Mouse (Mus musculus): Measurements from ENCODE around the gene Tbc1d30. TPM values are rescaled to one million over a fixed set of nuclear protein-coding genes. Genes with fewer than 3 reads are reported as not detected.

Gene Tbc1d30
- polyA plus RNA-seq, 1 experiment from 2014 or later = 1.4 TPM

- H3K9ac ChIP-seq (replicated peaks) = no peak overlapping the region
- peaks cover 17% of the 10 kb centered on the region; the same call in 1 of the 2 replicates for H3K4me1 ChIP-seq (ENCODE audit: insufficient read depth)
- H3K9me3 ChIP-seq (ENCODE audit: low read length) = no peaks in the 10 kb centered on the region
- no peak overlapping the region for H3K4me3 ChIP-seq (ENCODE audit: low read depth, low read length)
- H3K27me3 ChIP-seq (ENCODE audit: insufficient read depth, low read length) = no peaks in the 10 kb centered on the region
- 76% methylated on average over 24 of the region's 24 CpGs for WGBS (ENCODE audit: insufficient replicate concordance)
- 0 out of 2 replicates have a peak overlapping the region, but pooled peaks have one; percentile 2 for H3K27ac ChIP-seq (ENCODE audit: low read depth)
- ATAC-seq (no peak), DNase-seq (peak; percentile 44)
- H3K36me3 ChIP-seq (replicated peaks; ENCODE audit: insufficient read depth, low read length) = peaks cover 62% of the 10 kb centered on the region
- H3K4me2 ChIP-seq (ENCODE audit: low read depth, low read length) = no peak overlapping the region
- TF ChIP-seq CTCF (IDR thresholded peaks at IDR 0.05; ENCODE audit: low read depth) (no peak), EP300 (IDR thresholded peaks at IDR 0.05; ENCODE audit: low read depth) (no peak)
Observed at GRCm38 (mm10) chr10:121376530-121377271, 25.6 kb upstream of the Tbc1d30 start.

GRCm38 (mm10) chr10:121375649-121376493 lies 24.8 kb upstream of the Tbc1d30 start:
- DNase-seq (no peak), ATAC-seq (no peak)
- no peaks in the 10 kb centered on the region for H3K9me3 ChIP-seq (ENCODE audit: low read length)
- H3K36me3 ChIP-seq (replicated peaks; ENCODE audit: insufficient read depth, low read length) = peaks cover 60% of the 10 kb centered on the region
- peak overlapping the region; percentile 45; the same call in 1 of the 2 replicates for H3K27ac ChIP-seq (ENCODE audit: low read depth)
- no peak overlapping the region for H3K9ac ChIP-seq (replicated peaks)
- no peak overlapping the region for H3K4me3 ChIP-seq (ENCODE audit: low read depth, low read length)
- WGBS (ENCODE audit: insufficient replicate concordance) = 77% methylated on average over 24 of the region's 24 CpGs
- no peaks in the 10 kb centered on the region for H3K27me3 ChIP-seq (ENCODE audit: insufficient read depth, low read length)
- TF ChIP-seq EP300 (IDR thresholded peaks at IDR 0.05; ENCODE audit: low read depth) = no peak
- TF ChIP-seq CTCF (IDR thresholded peaks at IDR 0.05; ENCODE audit: low read depth) = no peak
- H3K4me1 ChIP-seq (ENCODE audit: insufficient read depth) = peaks cover 17% of the 10 kb centered on the region; the same call in 1 of the 2 replicates
- no peak overlapping the region for H3K4me2 ChIP-seq (ENCODE audit: low read depth, low read length)

DNA sequence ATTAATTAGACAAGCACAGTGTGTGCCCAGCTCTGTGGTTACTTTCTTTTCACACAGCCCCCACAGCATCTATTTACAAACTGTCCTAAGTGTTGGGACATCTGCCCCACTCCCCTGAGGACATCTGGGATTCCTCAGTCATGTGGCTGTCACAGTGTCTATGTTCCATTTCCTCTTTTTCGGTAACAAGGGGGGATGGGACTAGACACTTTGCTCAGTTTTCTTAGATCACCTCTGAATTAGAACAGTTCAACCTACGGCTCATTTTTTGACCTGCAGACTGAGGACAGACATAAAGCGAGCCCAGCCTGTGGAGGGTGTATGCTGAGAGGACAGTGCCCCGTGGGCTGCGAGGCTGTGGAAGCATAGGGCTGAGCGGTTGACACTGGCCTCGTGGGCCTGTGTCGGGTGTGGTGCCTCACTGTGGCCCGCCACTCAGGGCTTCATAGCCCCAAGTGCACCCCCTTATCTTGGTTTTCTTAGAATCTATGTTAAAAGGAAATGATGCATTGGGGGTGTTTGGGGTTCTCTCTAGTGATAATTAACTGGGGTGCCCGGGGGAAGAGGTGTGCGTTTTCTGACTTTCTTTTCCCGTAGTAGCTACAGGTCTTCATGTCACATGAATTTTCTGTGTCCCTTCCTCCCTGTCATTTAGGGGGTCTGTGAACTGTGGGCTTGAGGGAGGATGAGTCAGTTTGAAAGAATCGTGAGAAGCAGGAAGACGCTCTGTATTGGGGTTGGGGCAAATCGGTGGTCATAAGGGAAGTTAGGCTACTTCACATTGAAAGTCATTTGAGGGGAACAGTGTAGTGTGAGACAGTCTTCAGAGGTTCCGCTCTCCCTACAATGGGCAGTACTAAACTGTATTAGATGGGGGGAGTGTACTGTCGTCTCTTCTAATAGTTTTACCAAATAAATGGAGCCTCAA lies 23.9 kb upstream of the Tbc1d30 start:
- Histone ChIP-seq H3K27me3 (ENCODE audit: insufficient read depth, low read length) (no peaks in the 10 kb centered on the region), H3K27ac (ENCODE audit: low read depth) (peak overlapping the region; percentile 73), H3K4me2 (ENCODE audit: low read depth, low read length) (peak overlapping the region; percentile 36), H3K9me3 (ENCODE audit: low read length) (no peaks in the 10 kb centered on the region), H3K36me3 (replicated peaks; ENCODE audit: insufficient read depth, low read length) (peaks cover 56% of the 10 kb centered on the region), H3K9ac (replicated peaks) (0 out of 2 replicates have a peak overlapping the region, but pooled peaks have one; percentile 8), H3K4me1 (ENCODE audit: insufficient read depth) (peaks cover 17% of the 10 kb centered on the region), H3K4me3 (ENCODE audit: low read depth, low read length) (no peak overlapping the region)
- ATAC-seq (peak; percentile 69), DNase-seq (peak; percentile 42)
- WGBS (ENCODE audit: insufficient replicate concordance) = 40% methylated on average over 17 of the region's 17 CpGs
- peak; percentile 23; the same call in 1 of the 2 replicates for TF ChIP-seq EP300 (IDR thresholded peaks at IDR 0.05; ENCODE audit: low read depth)
- TF ChIP-seq CTCF (IDR thresholded peaks at IDR 0.05; ENCODE audit: low read depth) = no peak

DNA sequence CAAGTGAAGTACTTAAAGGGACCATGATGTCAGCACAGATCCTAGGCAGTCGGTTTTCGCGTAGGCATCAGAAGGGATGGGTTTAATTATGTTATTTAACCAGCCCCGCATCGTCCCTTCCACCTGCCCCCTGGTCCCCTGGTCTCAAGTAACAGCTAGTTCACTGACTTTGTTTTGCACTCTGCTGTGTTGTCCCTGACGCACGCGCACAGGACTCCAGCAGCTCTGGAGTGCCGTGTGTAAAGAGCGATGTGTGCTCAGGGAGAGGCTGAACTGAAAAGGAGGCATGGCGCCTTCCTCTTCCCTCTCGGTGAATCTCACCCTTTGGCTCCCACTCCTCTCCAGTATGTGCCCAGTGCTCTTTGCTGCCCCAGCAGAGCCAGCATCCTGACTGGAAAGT lies 22.9 kb upstream of the Tbc1d30 start:
- no peak for DNase-seq
- Histone ChIP-seq H3K4me3 (ENCODE audit: low read depth, low read length) (no peak overlapping the region), H3K9ac (replicated peaks) (no peak overlapping the region), H3K4me1 (ENCODE audit: insufficient read depth) (peaks cover 20% of the 10 kb centered on the region), H3K27me3 (ENCODE audit: insufficient read depth, low read length) (no peaks in the 10 kb centered on the region), H3K36me3 (replicated peaks; ENCODE audit: insufficient read depth, low read length) (peaks cover 51% of the 10 kb centered on the region), H3K9me3 (ENCODE audit: low read length) (no peaks in the 10 kb centered on the region), H3K4me2 (ENCODE audit: low read depth, low read length) (no peak overlapping the region), H3K27ac (ENCODE audit: low read depth) (peak overlapping the region; percentile 63)
- no peak for TF ChIP-seq CTCF (IDR thresholded peaks at IDR 0.05; ENCODE audit: low read depth)
- TF ChIP-seq EP300 (IDR thresholded peaks at IDR 0.05; ENCODE audit: low read depth) = no peak
- 86% methylated on average over 12 of the region's 12 CpGs for WGBS (ENCODE audit: insufficient replicate concordance)
- ATAC-seq = no peak

- WGBS (ENCODE audit: insufficient replicate concordance) = 90% methylated on average over 6 of the region's 6 CpGs
- Histone ChIP-seq H3K4me2 (ENCODE audit: low read depth, low read length) (no peak overlapping the region), H3K4me3 (ENCODE audit: low read depth, low read length) (no peak overlapping the region), H3K36me3 (replicated peaks; ENCODE audit: insufficient read depth, low read length) (peaks cover 24% of the 10 kb centered on the region), H3K9me3 (ENCODE audit: low read length) (no peaks in the 10 kb centered on the region), H3K27ac (ENCODE audit: low read depth) (no peak overlapping the region), H3K9ac (replicated peaks) (no peak overlapping the region), H3K4me1 (ENCODE audit: insufficient read depth) (peaks cover 40% of the 10 kb centered on the region), H3K27me3 (ENCODE audit: insufficient read depth, low read length) (no peaks in the 10 kb centered on the region)
- no peak for DNase-seq
- no peak for ATAC-seq
- peak; percentile 59 for TF ChIP-seq CTCF (IDR thresholded peaks at IDR 0.05; ENCODE audit: low read depth)
- TF ChIP-seq EP300 (IDR thresholded peaks at IDR 0.05; ENCODE audit: low read depth) = no peak
Observed at GRCm38 (mm10) chr10:121370777-121371176, 19.7 kb upstream of the Tbc1d30 start.
